Mouse (Mus musculus) C2C12 (cell line): Measurements from ENCODE around the gene Rpl37. TPM values are rescaled to one million over a fixed set of nuclear protein-coding genes. Genes with fewer than 3 reads are reported as not detected.

Source experiments
- H3K27me3 ChIP-seq: one replicate; pipeline ENCODE4 v1.6.1; 2011; ENCODE audit not compliant: control insufficient read depth, insufficient read depth, insufficient read length
- H3K36me3 ChIP-seq: one replicate; pipeline ENCODE4 v1.6.1; 2011; ENCODE audit not compliant: control insufficient read depth, insufficient read depth
- H3K4me3 ChIP-seq: one replicate; pipeline ENCODE4 v1.5.1; 2011; ENCODE audit warnings: mild to moderate bottlenecking, control low read depth; ENCODE audit not compliant: poor library complexity, insufficient read depth, severe bottlenecking
- H3K79me2 ChIP-seq: one replicate; pipeline ENCODE4 v1.6.1; 2011; ENCODE audit not compliant: control insufficient read depth, insufficient read depth
- H3K79me3 ChIP-seq: one replicate; pipeline ENCODE4 v1.6.1; 2011; ENCODE audit warnings: low read depth, control low read depth
- H3ac ChIP-seq: one replicate; pipeline ENCODE3; 2011; ENCODE audit warnings: low read depth; ENCODE audit not compliant: control insufficient read depth, insufficient read length
- CTCF ChIP-seq: IDR thresholded peaks from one replicate; pipeline ENCODE4 v1.5.1; 2011; ENCODE audit not compliant: control insufficient read depth, insufficient read depth, insufficient read length
- FOSL1 ChIP-seq: IDR thresholded peaks from one replicate; pipeline ENCODE4 v1.8.0; 2011; ENCODE audit warnings: mild to moderate bottlenecking, low read length; ENCODE audit not compliant: poor library complexity, insufficient read depth, severe bottlenecking
- MAX ChIP-seq: IDR thresholded peaks from one replicate; pipeline ENCODE4 v1.6.1; 2011; ENCODE audit warnings: mild to moderate bottlenecking, control low read depth
- USF1 ChIP-seq: IDR thresholded peaks from one replicate; pipeline ENCODE4 v1.6.1; 2011; ENCODE audit warnings: low read depth, mild to moderate bottlenecking, control low read depth, moderate library complexity
- polyA plus RNA-seq: library from polyadenylated mRNA; unstranded; fragments of >200 nt; fragmentation: generic; extraction: Trizol; gene quantifications from one replicate; pipeline ENCODE4 v1.2.1, GENCODE M21; 2012; ENCODE audit warnings: missing spikeins

Gene Rpl37
- polyA plus RNA-seq, 1 experiment, result 4,450 TPM

GRCm38 (mm10) chr15:5165121-5165773 lies 48.8 kb downstream of the Rpl37 start:
- Histone ChIP-seq H3K79me3 (peaks cover 2% of the 10 kb centered on the region), H3K36me3 (peaks cover 77% of the 10 kb centered on the region), H3K27me3 (no peaks in the 10 kb centered on the region), H3ac (no peak overlapping the region), H3K4me3 (no peak overlapping the region), H3K79me2 (peaks cover 4% of the 10 kb centered on the region)
- TF ChIP-seq USF1 (no peak), CTCF (no peak), FOSL1 (no peak), MAX (no peak)

Other genes with a start within 250 kb of the Rpl37 start
- gene Mroh2b, start 217.9 kb upstream of the Rpl37 start, polyA plus RNA-seq, result not detected
- not detected for gene C7, start 52.9 kb upstream of the Rpl37 start, polyA plus RNA-seq
- 5.2 TPM for gene Card6, start 8.1 kb upstream of the Rpl37 start, polyA plus RNA-seq
- 21.3 TPM for gene Prkaa1, start 27.2 kb downstream of the Rpl37 start, polyA plus RNA-seq
- gene Ttc33, start 68.9 kb downstream of the Rpl37 start, polyA plus RNA-seq, result 15.8 TPM
- 10.7 TPM for gene Ptger4, start 127.5 kb downstream of the Rpl37 start, polyA plus RNA-seq